Mouse (Mus musculus) liver, embryonic 14.5 days (tissue): ENCODE measurements around the gene Sf3a2. TPM values are rescaled to one million over a fixed set of nuclear protein-coding genes. Genes with fewer than 3 reads are reported as not detected.

Experiments
- ATAC-seq: fragments of 200-750 bp; cut with Nextera tagmentation; 2 replicates; pipeline ENCODE4 v1.8.0; 2017; ENCODE audit warnings: moderate number of reproducible peaks, mild to moderate bottlenecking, moderate library complexity; ENCODE audit not compliant: insufficient read depth
- DNase-seq, 3 experiments: peaks; one replicate each; pipeline ENCODE4 v3.0.0-alpha.2; 2012 to 2013; ENCODE audit warnings: low read depth in 3 of 3, low spot score in 3 of 3
- H3K27ac ChIP-seq: fragments of 300-500 bp; sonication (generic); 2 replicates; pipeline ENCODE4 v1.5.1; 2014; ENCODE audit warnings: moderate library complexity, mild to moderate bottlenecking, control low read depth, inconsistent platforms
- H3K27me3 ChIP-seq: fragments of 300-500 bp; sonication (generic); 2 replicates; pipeline ENCODE4 v1.6.1; 2014; ENCODE audit warnings: mild to moderate bottlenecking, low read length, moderate library complexity; ENCODE audit not compliant: control insufficient read depth, insufficient read depth
- H3K36me3 ChIP-seq: fragments of 300-500 bp; sonication (generic); replicated peaks from 2 replicates; pipeline ENCODE4 v1.6.1; 2014; ENCODE audit warnings: low read depth; ENCODE audit not compliant: control insufficient read depth, insufficient read depth
- H3K4me1 ChIP-seq, 2 experiments: fragments of 200-500 bp in 1 of 2; fragments of 300-500 bp in 1 of 2; sonication (generic) in 1 of 2; replicated peaks; 2 replicates each; pipeline ENCODE4 v1.6.1; 2012 to 2014; ENCODE audit warnings: antibody characterized with exemption in 1 of 2, inconsistent platforms in 1 of 2, low read length in 1 of 2; ENCODE audit not compliant: control insufficient read depth in 2 of 2, insufficient read depth in 2 of 2
- H3K4me2 ChIP-seq: fragments of 300-500 bp; sonication (generic); 2 replicates; pipeline ENCODE4 v1.6.1; 2014; ENCODE audit warnings: low read depth, mild to moderate bottlenecking, control low read depth, moderate library complexity
- H3K4me3 ChIP-seq, 2 experiments: fragments of 200-500 bp in 1 of 2; fragments of 300-500 bp in 1 of 2; sonication (generic) in 1 of 2; 2 replicates each; pipeline ENCODE4 v1.5.1; 2012 to 2014; ENCODE audit warnings: low read depth in 2 of 2, low read length in 2 of 2, mild to moderate bottlenecking in 2 of 2, control low read depth in 1 of 2, inconsistent platforms in 1 of 2, moderate library complexity in 1 of 2; ENCODE audit not compliant: insufficient read depth in 1 of 2
- H3K9ac ChIP-seq: fragments of 300-500 bp; sonication (generic); replicated peaks from 2 replicates; pipeline ENCODE4 v1.6.1; 2014; ENCODE audit warnings: mild to moderate bottlenecking, control low read depth, moderate library complexity
- H3K9me3 ChIP-seq: fragments of 300-500 bp; sonication (generic); 2 replicates; pipeline ENCODE4 v1.6.1; 2016; ENCODE audit warnings: low read length, mixed read lengths; ENCODE audit not compliant: control insufficient read depth
- CTCF ChIP-seq: IDR thresholded peaks from 2 replicates; pipeline ENCODE4 v1.5.1; 2016; ENCODE audit warnings: antibody characterized with exemption, low read depth, control low read depth
- EP300 ChIP-seq: IDR thresholded peaks from 2 replicates; pipeline ENCODE4 v1.6.1; 2016; ENCODE audit warnings: antibody characterized with exemption, low read depth
- WGBS: fragments of 180-500 bp; shearing (Covaris S2); extraction: QIAGEN DNeasy Blood & Tissue Kit; methylation state at CpG from one replicate; pipeline ENCODE4 v1.1.7; 2014; ENCODE audit not compliant: insufficient replicate concordance; 5-methylcytosine and 5-hydroxymethylcytosine counted together
- polyA plus RNA-seq, 2 experiments: library from polyadenylated mRNA; depleted of rRNA in 1 of 2; stranded (reverse) in 1 of 2; unstranded in 1 of 2; fragments of >200 nt; fragmentation: Nextera tagmentation in 1 of 2; extraction: Ambion mirVana in 1 of 2; gene quantifications; 2 replicates each; pipeline versions ENCODE4 v1.2.1 to v1.2.3; 2012 to 2014

Sf3a2 gene
- polyA plus RNA-seq, 2 experiments = 35.6 to 36.1 TPM

GRCm38 (mm10) chr10:80822528-80822927 lies 24.5 kb downstream of the Sf3a2 start:
- H3K36me3 ChIP-seq = peaks cover 1% of the 10 kb centered on the region; the same call in 1 of the 2 replicates
- H3K27ac ChIP-seq = peak overlapping the region; percentile 52
- H3K4me1 ChIP-seq = peaks cover 46 to 48% of the 10 kb centered on the region in 2 experiments
- TF ChIP-seq CTCF (no peak), EP300 (no peak)
- H3K9ac ChIP-seq = no peak overlapping the region
- no peaks in the 10 kb centered on the region for H3K9me3 ChIP-seq
- H3K27me3 ChIP-seq = no peaks in the 10 kb centered on the region; the same call in 1 of the 2 replicates
- 70% methylated on average over 5 of the region's 5 CpGs for WGBS
- H3K4me2 ChIP-seq = peak overlapping the region; percentile 5; the same call in 1 of the 2 replicates
- DNase-seq (no peak), ATAC-seq (no peak)
- H3K4me3 ChIP-seq = no peak overlapping the region

- no peak for DNase-seq
- Histone ChIP-seq H3K4me3 (no peak overlapping the region), H3K4me1 (peaks cover 48 to 51% of the 10 kb centered on the region in 2 experiments), H3K36me3 (peaks cover 9% of the 10 kb centered on the region), H3K9ac (no peak overlapping the region), H3K9me3 (no peaks in the 10 kb centered on the region), H3K27me3 (no peaks in the 10 kb centered on the region; the same call in 1 of the 2 replicates), H3K4me2 (no peak overlapping the region; the same call in 1 of the 2 replicates), H3K27ac (peak overlapping the region; percentile 67)
- ATAC-seq = no peak
- WGBS = 57% methylated on average over 1 of the region's 1 CpGs
- TF ChIP-seq CTCF = no peak
- no peak for TF ChIP-seq EP300
Measured at GRCm38 (mm10) chr10:80823316-80823715, 25.3 kb downstream of the Sf3a2 start.

GRCm38 (mm10) chr10:80823847-80824643 lies 26.0 kb downstream of the Sf3a2 start:
- no peaks in the 10 kb centered on the region for H3K9me3 ChIP-seq
- no peaks in the 10 kb centered on the region; the same call in 1 of the 2 replicates for H3K27me3 ChIP-seq
- H3K27ac ChIP-seq = peak overlapping the region; percentile 41
- H3K9ac ChIP-seq = peak overlapping the region; percentile 38
- DNase-seq (no peak), ATAC-seq (no peak)
- peaks cover 42 to 46% of the 10 kb centered on the region in 2 experiments for H3K4me1 ChIP-seq
- 35% methylated on average over 8 of the region's 8 CpGs for WGBS
- TF ChIP-seq CTCF (no peak), EP300 (no peak)
- H3K36me3 ChIP-seq = peaks cover 14% of the 10 kb centered on the region
- H3K4me3 ChIP-seq = no peak overlapping the region; a peak in 1 of 4 replicates
- peak overlapping the region; percentile 37 for H3K4me2 ChIP-seq

- no peaks in the 10 kb centered on the region; the same call in 1 of the 2 replicates for H3K27me3 ChIP-seq
- H3K9ac ChIP-seq = no peak overlapping the region
- no peak overlapping the region for H3K4me3 ChIP-seq
- peak overlapping the region; percentile 41 for H3K27ac ChIP-seq
- H3K9me3 ChIP-seq = no peaks in the 10 kb centered on the region
- peaks cover 22% of the 10 kb centered on the region for H3K36me3 ChIP-seq
- ATAC-seq (no peak), DNase-seq (no peak)
- TF ChIP-seq CTCF = no peak
- no peak for TF ChIP-seq EP300
- WGBS = 30% methylated on average over 2 of the region's 2 CpGs
- H3K4me2 ChIP-seq = peak overlapping the region; percentile 65
- H3K4me1 ChIP-seq = peaks cover 41 to 43% of the 10 kb centered on the region in 2 experiments
Measured at GRCm38 (mm10) chr10:80824827-80825226, 26.8 kb downstream of the Sf3a2 start.
